Mouse (Mus musculus) cortical plate, adult 2 months (tissue): ENCODE measurements around the gene Rhox2c.
"Not testable (repeated sequence)": the region's sequence is repeated elsewhere in the genome, so short reads cannot be mapped to it uniquely, and the experiment has no call there.

Experiments used
- CTCF ChIP-seq: fragments of 200-500 bp; IDR thresholded peaks from 2 replicates; pipeline ENCODE4 v1.5.1; 2011; ENCODE audit warnings: mild to moderate bottlenecking, control low read depth, low read length; ENCODE audit not compliant: insufficient read depth; ENCODE audit errors: extremely low read depth
- POLR2A ChIP-seq: fragments of 200-500 bp; IDR thresholded peaks from 2 replicates; pipeline ENCODE4 v1.6.1; 2011; ENCODE audit warnings: mild to moderate bottlenecking, low read length, control low read depth; ENCODE audit not compliant: insufficient read depth; ENCODE audit errors: extremely low read depth

DNA sequence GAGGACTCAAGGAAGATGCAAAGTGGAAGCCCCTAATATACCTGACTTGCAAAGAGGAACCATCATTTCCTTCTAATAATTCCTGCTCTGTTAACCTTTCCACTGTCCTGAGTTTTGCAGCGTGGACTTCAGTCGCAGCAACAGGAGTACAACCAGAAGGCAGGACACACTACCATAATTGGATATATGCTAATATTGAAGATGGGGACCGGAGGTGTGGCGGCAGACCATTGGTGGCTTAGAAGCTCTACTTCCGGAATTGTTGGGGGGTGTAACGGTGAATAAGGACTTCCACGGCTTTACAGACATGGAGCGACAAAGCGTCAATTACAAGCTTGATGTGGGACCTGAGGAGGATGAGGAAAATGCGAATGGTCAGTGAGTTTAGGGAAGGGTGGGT, at the start of gene Rhox2c:
- TF ChIP-seq POLR2A, CTCF: not testable (repeated sequence)
